Mouse (Mus musculus) forebrain, embryonic 12.5 days (tissue): Measurements from ENCODE around the gene Kirrel. TPM values are rescaled to one million over a fixed set of nuclear protein-coding genes. Genes with fewer than 3 reads are reported as not detected.

ENCODE experiments used
- ATAC-seq: fragments of 200-750 bp; cut with Nextera tagmentation; 2 replicates; pipeline ENCODE4 v1.8.0; 2017; ENCODE audit warnings: moderate TSS enrichment; ENCODE audit not compliant: low FRiP score
- H3K27ac ChIP-seq: fragments of 300-500 bp; sonication (generic); 2 replicates; pipeline ENCODE4 v1.5.1; 2016; ENCODE audit warnings: mild to moderate bottlenecking
- H3K27me3 ChIP-seq: fragments of 300-500 bp; sonication (generic); 2 replicates; pipeline ENCODE4 v1.6.1; 2016; ENCODE audit warnings: mild to moderate bottlenecking
- H3K36me3 ChIP-seq: fragments of 300-500 bp; sonication (generic); replicated peaks from 2 replicates; pipeline ENCODE4 v1.6.1; 2016; ENCODE audit warnings: mild to moderate bottlenecking
- H3K4me1 ChIP-seq: fragments of 300-500 bp; sonication (generic); 2 replicates; pipeline ENCODE4 v1.6.1; 2016
- H3K4me2 ChIP-seq: fragments of 300-500 bp; sonication (generic); 2 replicates; pipeline ENCODE4 v1.6.1; 2016; ENCODE audit warnings: mild to moderate bottlenecking, moderate library complexity
- H3K4me3 ChIP-seq: fragments of 300-500 bp; sonication (generic); replicated peaks from 2 replicates; pipeline ENCODE4 v1.5.1; 2016; ENCODE audit warnings: mild to moderate bottlenecking
- H3K9ac ChIP-seq: fragments of 300-500 bp; sonication (generic); 2 replicates; pipeline ENCODE4 v1.6.1; 2016; ENCODE audit warnings: mild to moderate bottlenecking
- H3K9me3 ChIP-seq: fragments of 300-500 bp; sonication (generic); 2 replicates; pipeline ENCODE4 v1.6.1; 2016
- WGBS: fragments of 180-500 bp; shearing (Covaris S2); methylation state at CpG from one replicate; pipeline ENCODE4 v1.1.7; 2016; 5-methylcytosine and 5-hydroxymethylcytosine counted together
- polyA plus RNA-seq: library from polyadenylated mRNA; unstranded; fragments of >200 nt; fragmentation: Nextera tagmentation; extraction: Ambion mirVana; gene quantifications from 2 replicates; pipeline ENCODE4 v1.2.1, GENCODE M21; 2016

Gene Kirrel
- polyA plus RNA-seq, 1 experiment from 2014 or later, result 12.9 TPM

DNA sequence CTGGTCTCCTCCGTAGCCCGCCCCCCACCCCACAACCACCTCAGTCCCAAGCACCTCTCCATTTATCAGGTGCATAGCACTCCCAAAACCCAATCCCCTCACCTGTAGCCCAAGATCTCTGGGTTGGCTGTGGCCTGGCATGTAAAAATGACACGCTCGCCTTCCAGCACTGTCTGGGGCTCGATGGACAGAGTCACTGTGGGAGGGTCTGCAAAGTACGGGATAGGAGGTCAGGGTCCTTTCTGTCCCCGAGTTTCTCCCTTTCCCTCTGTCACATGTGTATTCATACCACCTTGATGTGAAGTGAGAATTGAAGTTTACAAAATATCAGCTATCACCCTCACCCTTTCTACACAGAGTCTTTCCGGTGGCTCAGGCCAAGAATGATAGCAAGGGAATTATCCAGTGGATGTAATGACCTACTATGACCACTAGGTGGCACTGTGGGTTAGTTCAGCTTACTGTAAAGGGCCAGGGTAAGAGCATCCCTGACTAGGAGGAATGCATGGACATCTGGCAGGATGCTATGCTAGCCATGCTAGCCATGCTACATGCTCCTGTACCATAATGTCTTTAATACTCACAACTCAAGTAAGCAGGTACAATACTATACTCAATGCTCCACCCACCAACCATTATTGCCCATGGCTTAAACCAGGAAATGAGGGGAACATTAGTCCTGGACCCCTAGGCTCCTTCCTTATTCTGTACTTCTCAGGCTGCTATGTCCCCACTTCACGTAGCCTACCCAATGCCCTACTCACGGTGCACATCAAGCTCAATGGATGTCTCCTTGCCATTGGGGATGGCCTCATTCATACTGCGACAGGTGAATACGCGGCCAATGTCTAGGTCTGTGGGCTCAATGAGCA is 84.6 kb downstream of the Kirrel start:
- 77% methylated on average over 13 of the region's 13 CpGs for WGBS
- Histone ChIP-seq H3K27me3 (no peaks in the 10 kb centered on the region), H3K4me2 (no peak overlapping the region), H3K9me3 (no peaks in the 10 kb centered on the region), H3K27ac (no peak overlapping the region), H3K36me3 (peaks cover 38% of the 10 kb centered on the region), H3K4me1 (peaks cover 8% of the 10 kb centered on the region), H3K4me3 (no peak overlapping the region), H3K9ac (no peak overlapping the region)
- peak; percentile 79 for ATAC-seq

DNA sequence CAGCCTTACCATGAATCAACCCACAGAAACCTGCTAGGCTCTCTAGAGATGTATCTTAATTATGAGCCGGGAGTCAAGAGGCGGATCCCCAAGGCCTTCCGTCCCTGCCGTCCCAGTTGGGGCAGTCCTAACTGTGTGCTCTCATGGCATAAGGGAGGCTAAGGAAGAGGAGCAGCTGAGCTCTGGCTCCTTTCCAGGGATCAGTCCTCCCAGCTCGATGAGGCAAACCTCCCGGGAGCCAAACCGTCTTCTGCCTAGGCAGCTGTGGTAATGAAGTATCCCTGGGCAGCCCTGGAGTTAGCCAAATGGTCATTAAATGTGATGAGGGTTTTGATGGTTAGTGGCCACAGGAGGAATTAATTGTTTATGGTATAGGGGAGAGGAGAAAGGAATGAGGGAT is 87.4 kb downstream of the Kirrel start:
- Histone ChIP-seq H3K9me3 (no peaks in the 10 kb centered on the region), H3K36me3 (peaks cover 57% of the 10 kb centered on the region), H3K4me1 (no peaks in the 10 kb centered on the region), H3K4me3 (no peak overlapping the region), H3K9ac (no peak overlapping the region), H3K4me2 (no peak overlapping the region), H3K27ac (no peak overlapping the region), H3K27me3 (no peaks in the 10 kb centered on the region)
- WGBS, result 80% methylated on average over 7 of the region's 7 CpGs
- no peak for ATAC-seq

DNA sequence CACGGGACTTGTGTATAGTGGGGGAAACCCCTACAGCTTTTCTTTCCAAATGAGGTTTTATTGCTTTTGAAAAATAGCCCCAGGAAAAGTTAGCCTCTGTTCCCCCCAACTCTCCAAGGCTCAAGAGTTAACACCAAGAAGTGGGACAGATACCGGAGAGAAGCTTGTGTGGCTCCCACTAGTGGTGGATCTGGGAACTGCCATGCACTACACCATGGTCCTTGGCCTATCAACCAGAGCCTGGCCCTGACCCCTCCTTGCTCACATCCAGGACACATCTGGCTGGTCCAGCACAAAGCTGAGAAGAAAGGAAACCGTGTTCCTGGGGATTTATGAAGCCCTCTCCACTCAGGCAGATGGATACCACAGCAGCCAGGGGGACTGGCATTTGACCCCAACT is 92.3 kb downstream of the Kirrel start:
- H3K27me3 ChIP-seq, result no peaks in the 10 kb centered on the region
- no peak overlapping the region for H3K9ac ChIP-seq
- H3K4me2 ChIP-seq, result no peak overlapping the region
- H3K9me3 ChIP-seq, result no peaks in the 10 kb centered on the region
- peaks cover 61% of the 10 kb centered on the region for H3K36me3 ChIP-seq
- 75% methylated on average over 3 of the region's 3 CpGs for WGBS
- peak; percentile 22; the same call in 1 of the 2 replicates for ATAC-seq
- H3K27ac ChIP-seq, result no peak overlapping the region
- H3K4me1 ChIP-seq, result no peaks in the 10 kb centered on the region
- H3K4me3 ChIP-seq, result no peak overlapping the region

DNA sequence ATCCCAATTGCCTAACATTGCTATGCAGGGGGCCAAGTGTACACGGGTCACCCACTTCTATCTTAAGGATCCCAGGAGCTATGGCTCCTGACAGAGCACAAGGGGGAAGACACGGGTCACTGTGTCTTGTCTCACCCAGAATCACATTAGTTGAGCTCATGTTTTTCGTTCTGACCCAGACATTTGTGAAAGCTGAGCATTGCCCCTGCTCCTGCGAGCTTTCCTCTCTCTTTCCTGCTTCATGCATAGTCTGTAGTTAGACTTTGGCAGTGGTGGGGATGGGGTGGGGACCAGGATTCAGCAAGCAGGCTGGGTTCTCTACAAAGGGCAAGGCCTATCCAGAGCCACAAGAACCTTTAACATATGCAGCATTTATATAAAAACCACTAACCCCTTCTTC is 94.8 kb downstream of the Kirrel start:
- ATAC-seq, result no peak
- H3K36me3 ChIP-seq, result peaks cover 39% of the 10 kb centered on the region
- no peaks in the 10 kb centered on the region for H3K9me3 ChIP-seq
- H3K4me3 ChIP-seq, result no peak overlapping the region
- H3K4me1 ChIP-seq, result no peaks in the 10 kb centered on the region
- H3K4me2 ChIP-seq, result no peak overlapping the region
- H3K27me3 ChIP-seq, result no peaks in the 10 kb centered on the region
- H3K27ac ChIP-seq, result no peak overlapping the region
- WGBS, result 90% methylated on average over 4 of the region's 4 CpGs
- H3K9ac ChIP-seq, result no peak overlapping the region

DNA sequence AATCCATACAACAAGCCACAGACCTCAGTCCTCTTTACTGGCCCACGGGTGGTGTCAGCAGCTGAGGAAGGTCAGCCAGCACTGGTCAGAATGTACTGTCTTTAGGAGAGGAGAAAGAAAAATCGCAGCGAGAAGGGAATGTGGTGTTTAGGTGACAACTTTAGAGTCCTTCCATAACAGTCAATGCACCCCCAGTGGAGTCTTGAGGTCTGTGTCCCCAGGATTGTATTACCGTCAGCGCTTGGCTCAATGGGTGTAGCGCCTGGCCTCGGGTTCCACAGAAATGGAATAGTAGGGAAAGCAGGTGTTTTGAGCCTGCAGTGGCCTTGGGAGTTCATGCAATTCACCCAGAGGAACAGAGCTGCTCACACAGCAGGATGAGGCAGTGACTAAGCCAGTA is 95.2 kb downstream of the Kirrel start:
- ATAC-seq, result no peak
- Histone ChIP-seq H3K9ac (no peak overlapping the region), H3K9me3 (no peaks in the 10 kb centered on the region), H3K4me3 (no peak overlapping the region), H3K4me1 (no peaks in the 10 kb centered on the region), H3K27ac (no peak overlapping the region), H3K4me2 (no peak overlapping the region), H3K27me3 (no peaks in the 10 kb centered on the region), H3K36me3 (peaks cover 35% of the 10 kb centered on the region)
- WGBS, result 94% methylated on average over 7 of the region's 7 CpGs

DNA sequence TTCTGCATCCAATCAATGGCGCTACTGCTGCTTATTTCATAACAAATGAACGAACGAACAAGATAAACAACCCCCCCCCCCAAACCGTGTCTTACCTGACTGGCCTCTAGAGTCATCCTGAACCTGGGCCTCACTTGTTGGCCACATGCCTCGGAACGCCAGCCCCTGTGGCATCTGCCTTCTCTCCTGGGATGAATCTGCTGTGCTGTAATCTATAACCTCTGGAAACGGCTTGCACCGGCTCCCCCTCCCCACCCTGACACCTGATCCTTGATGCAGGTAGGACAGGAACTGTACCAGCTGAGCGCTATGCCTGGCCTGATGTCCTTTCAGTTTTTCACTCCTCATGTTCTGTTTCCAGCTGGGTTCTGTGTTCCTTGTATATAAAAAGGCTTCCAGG is 96.9 kb downstream of the Kirrel start:
- no peak overlapping the region for H3K4me3 ChIP-seq
- no peaks in the 10 kb centered on the region for H3K27me3 ChIP-seq
- peaks cover 19% of the 10 kb centered on the region for H3K36me3 ChIP-seq
- H3K27ac ChIP-seq, result no peak overlapping the region
- H3K4me1 ChIP-seq, result peaks cover 8% of the 10 kb centered on the region; the same call in 1 of the 2 replicates
- no peak overlapping the region for H3K9ac ChIP-seq
- H3K9me3 ChIP-seq, result no peaks in the 10 kb centered on the region
- H3K4me2 ChIP-seq, result no peak overlapping the region
- ATAC-seq, result no peak
- 84% methylated on average over 9 of the region's 9 CpGs for WGBS

DNA sequence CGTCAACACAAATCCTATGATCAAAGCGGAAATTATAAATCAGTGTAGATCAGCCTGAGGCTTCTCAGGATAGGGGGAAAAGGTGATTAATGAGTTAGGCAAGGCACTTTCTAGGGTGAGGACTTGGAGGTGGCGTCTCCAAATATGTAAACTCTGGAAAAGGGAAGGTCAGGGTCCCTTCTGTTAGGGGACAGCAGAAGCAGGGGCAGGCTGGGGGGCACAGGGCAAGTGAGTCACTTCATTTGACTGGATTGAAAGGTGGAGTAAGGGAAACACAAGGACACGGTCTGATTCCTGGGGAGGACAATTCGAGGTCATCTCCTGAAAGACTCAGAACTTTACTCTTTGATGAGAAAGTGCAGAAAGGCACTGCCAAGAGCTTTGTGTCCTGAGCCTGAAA is 97.6 kb downstream of the Kirrel start:
- ATAC-seq, result no peak
- Histone ChIP-seq H3K27me3 (no peaks in the 10 kb centered on the region), H3K4me2 (no peak overlapping the region), H3K27ac (no peak overlapping the region), H3K9ac (no peak overlapping the region), H3K4me3 (no peak overlapping the region), H3K9me3 (no peaks in the 10 kb centered on the region), H3K4me1 (peaks cover 8% of the 10 kb centered on the region; the same call in 1 of the 2 replicates), H3K36me3 (peaks cover 14% of the 10 kb centered on the region; the same call in 1 of the 2 replicates)
- WGBS, result 80% methylated on average over 5 of the region's 5 CpGs

DNA sequence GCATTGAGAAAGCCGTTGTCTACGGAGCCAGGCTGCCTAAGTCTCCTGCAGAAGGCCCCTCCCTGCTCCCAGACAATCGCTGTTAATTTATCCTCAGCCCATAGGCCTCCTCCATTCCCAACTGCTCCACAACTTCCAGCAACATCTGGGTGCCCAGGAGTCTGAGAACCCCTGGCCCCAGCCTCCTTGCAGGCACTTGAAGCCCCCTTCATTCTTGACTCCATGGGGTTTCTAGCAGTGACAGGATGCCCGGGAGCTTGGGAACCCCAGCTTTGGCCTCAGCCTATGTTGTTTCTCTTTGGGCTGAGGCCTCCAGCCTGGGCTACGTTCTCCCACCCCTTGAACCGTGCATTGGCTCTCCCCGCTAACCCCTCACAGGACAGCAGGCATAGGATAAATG is 98.4 kb downstream of the Kirrel start:
- Histone ChIP-seq H3K9me3 (no peaks in the 10 kb centered on the region), H3K4me3 (no peak overlapping the region), H3K27ac (no peak overlapping the region), H3K27me3 (no peaks in the 10 kb centered on the region), H3K36me3 (peaks cover 14% of the 10 kb centered on the region; the same call in 1 of the 2 replicates), H3K9ac (no peak overlapping the region), H3K4me1 (peaks cover 8% of the 10 kb centered on the region; the same call in 1 of the 2 replicates), H3K4me2 (no peak overlapping the region)
- WGBS, result 84% methylated on average over 7 of the region's 7 CpGs
- no peak for ATAC-seq

DNA sequence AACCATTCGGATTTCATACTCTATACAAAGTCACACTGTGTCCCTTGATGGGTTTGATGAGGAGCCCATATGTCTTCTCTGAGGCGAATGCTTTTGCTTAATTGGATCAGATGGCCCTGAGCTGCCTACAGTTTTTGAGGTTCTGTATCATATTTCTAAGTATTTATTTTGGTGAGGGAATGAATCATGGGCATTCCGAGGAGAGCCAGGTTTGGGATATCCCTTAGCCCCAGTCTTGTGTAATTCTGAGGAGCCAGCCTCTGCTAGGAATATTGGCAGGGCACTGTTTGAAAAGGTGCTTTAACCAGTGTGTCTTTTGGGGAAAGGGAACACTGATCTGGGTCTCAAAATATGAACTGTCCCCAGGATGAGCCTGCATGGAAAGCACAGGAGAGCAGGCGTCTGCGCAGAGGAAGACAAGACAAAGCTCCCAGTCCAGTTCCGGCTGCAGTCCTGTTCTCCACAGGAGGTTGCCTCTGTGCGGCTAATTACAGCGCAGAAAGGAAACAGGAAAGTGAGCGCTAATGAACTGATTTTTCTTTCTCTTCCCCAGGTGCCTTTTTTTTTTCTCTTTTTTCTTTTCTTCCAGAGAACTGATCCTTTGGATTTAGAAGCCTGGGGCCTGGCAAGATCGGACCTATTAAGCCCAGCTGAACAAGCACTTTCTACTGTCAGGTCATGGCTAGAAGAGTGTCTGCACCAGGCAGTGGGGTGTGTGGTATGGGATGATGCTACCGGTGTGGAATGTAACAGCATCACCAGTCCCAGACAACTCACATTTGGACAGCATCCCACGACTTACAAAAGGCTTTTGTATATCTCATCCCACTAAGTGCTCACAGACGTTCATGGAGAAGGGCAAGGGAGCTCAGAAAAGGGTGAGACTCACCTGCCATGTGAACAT is 101.7 kb downstream of the Kirrel start:
- H3K27me3 ChIP-seq, result no peaks in the 10 kb centered on the region
- H3K27ac ChIP-seq, result peak overlapping the region; percentile 37; the same call in 1 of the 2 replicates
- H3K9ac ChIP-seq, result no peak overlapping the region
- WGBS, result 14% methylated on average over 13 of the region's 13 CpGs
- H3K4me3 ChIP-seq, result no peak overlapping the region
- peak overlapping the region; percentile 6; the same call in 1 of the 2 replicates for H3K4me2 ChIP-seq
- H3K4me1 ChIP-seq, result peaks cover 8% of the 10 kb centered on the region; the same call in 1 of the 2 replicates
- no peaks in the 10 kb centered on the region for H3K9me3 ChIP-seq
- 0 out of 2 replicates have a peak, but pooled peaks cover 4% of the 10 kb centered on the region for H3K36me3 ChIP-seq
- peak; percentile 39; the same call in 1 of the 2 replicates for ATAC-seq

DNA sequence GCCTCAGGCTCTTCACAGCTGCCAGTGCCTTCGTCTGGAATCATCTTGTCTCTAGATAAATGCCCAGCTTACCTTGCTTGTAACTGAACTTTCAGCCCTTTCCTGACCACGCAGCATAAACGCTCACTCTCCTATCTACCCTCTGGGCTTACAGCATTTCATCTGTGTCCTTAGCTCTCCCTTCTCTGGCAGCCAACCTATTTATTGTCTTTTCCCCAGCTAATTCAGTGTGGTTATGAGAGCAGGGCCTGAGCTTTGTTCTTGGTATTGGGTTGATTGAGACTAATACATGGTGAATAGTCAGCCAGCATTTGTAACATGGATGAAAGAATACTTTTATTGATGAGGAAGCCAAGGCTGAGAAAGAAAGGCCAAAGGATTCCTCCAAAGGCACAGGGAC is 102.4 kb downstream of the Kirrel start:
- no peaks in the 10 kb centered on the region for H3K36me3 ChIP-seq
- H3K9me3 ChIP-seq, result no peaks in the 10 kb centered on the region
- whole genome bisulfite sequencing, result 63% methylated on average over 3 of the region's 3 CpGs
- no peak overlapping the region for H3K9ac ChIP-seq
- no peak for ATAC-seq
- H3K27ac ChIP-seq, result 0 out of 2 replicates have a peak overlapping the region, but pooled peaks have one; percentile 37
- H3K4me3 ChIP-seq, result no peak overlapping the region
- peaks cover 8% of the 10 kb centered on the region; the same call in 1 of the 2 replicates for H3K4me1 ChIP-seq
- H3K4me2 ChIP-seq, result no peak overlapping the region
- no peaks in the 10 kb centered on the region for H3K27me3 ChIP-seq

DNA sequence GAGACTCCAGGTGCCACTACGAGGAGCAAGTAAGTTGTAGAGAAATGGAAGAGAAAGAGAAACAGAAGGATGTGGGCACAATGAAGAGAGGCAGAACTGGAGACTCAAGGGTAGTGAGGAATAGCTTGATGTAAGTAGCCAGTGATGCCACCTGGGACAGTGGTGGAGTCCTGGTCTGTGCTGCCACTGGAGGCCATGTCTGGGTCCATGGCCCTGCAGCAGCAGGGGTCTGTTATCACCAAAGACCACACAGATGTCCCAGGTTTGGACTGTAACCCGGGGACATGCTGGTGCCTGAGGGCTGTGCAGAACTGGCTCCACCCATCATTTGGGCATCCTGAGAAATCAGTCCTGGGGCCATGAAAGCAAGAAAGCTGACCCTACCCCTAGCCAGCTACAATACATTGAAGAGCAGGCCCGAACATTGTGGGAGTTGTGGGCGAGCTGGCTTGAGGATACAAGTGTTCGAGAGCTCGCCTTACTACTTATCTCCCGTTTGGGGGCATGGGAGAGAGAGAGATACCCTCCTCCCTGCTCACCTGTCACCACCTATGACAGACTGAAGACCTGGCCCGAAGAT is 107.1 kb downstream of the Kirrel start:
- Histone ChIP-seq H3K4me3 (no peak overlapping the region), H3K9ac (no peak overlapping the region), H3K27me3 (no peaks in the 10 kb centered on the region), H3K36me3 (no peaks in the 10 kb centered on the region), H3K9me3 (no peaks in the 10 kb centered on the region), H3K27ac (no peak overlapping the region), H3K4me1 (no peaks in the 10 kb centered on the region), H3K4me2 (no peak overlapping the region)
- no peak for ATAC-seq
- 85% methylated on average over 8 of the region's 8 CpGs for WGBS

DNA sequence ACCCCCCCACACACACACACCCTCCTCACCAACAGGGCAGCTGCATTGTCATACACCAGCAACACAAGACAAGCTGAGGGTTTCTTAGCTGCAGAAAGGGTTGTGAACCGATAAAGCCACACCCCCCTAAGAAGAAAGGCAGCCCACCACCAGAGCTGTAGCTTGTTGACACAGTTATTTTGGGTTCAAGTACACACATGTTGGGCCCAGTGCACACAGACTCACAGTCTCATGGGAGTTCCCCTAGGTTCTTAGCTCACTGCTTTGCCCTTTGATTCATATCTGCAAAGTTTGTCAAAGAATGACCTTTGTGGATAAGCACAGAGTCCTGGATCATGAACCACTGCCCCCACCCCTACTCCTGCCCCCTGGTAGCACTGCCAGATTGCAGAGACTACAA is 120.6 kb downstream of the Kirrel start:
- H3K27me3 ChIP-seq, result no peaks in the 10 kb centered on the region
- no peak overlapping the region for H3K4me3 ChIP-seq
- H3K4me1 ChIP-seq, result no peaks in the 10 kb centered on the region
- 52% methylated on average over 1 of the region's 1 CpGs for WGBS
- ATAC-seq, result no peak
- H3K36me3 ChIP-seq, result no peaks in the 10 kb centered on the region
- no peak overlapping the region for H3K9ac ChIP-seq
- no peak overlapping the region for H3K4me2 ChIP-seq
- no peak overlapping the region for H3K27ac ChIP-seq
- no peaks in the 10 kb centered on the region for H3K9me3 ChIP-seq
